Mouse (Mus musculus): ENCODE measurements around the gene Larp1b. TPM values are rescaled to one million over a fixed set of nuclear protein-coding genes. Genes with fewer than 3 reads are reported as not detected.

Gene Larp1b
- polyA plus RNA-seq, 1 experiment from 2014 or later = 3.1 TPM

DNA sequence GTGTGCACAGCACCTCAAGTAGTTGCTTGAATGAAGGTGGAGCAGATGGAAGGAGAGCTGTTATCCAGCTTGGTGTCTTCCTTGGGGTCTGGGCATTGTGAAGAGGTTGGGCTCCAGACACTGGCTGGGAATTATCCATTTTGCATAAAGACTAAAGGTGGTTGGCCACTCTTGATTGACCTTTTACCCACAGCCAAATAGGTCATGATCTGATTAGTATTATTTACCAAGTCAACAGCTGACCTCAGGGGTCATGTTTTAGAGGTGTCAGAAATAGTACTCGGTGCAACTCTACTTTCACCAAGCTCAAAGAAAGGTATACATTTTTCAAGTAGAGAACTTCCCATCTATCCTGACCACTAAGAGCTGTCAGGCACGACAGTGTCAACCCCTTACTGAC, 115.7 kb downstream of the Larp1b start:
- H3K4me3 ChIP-seq = no peak overlapping the region
- peaks cover 3% of the 10 kb centered on the region; the same call in 1 of the 2 replicates for H3K4me1 ChIP-seq
- no peak overlapping the region for H3K4me2 ChIP-seq (replicated peaks)
- 96% methylated on average over 2 of the region's 2 CpGs for WGBS
- no peaks in the 10 kb centered on the region for H3K9me3 ChIP-seq
- H3K27ac ChIP-seq (replicated peaks) = no peak overlapping the region
- peaks cover 15% of the 10 kb centered on the region; the same call in 1 of the 2 replicates for H3K36me3 ChIP-seq
- H3K9ac ChIP-seq (replicated peaks) = no peak overlapping the region
- no peaks in the 10 kb centered on the region for H3K27me3 ChIP-seq
- no peak for ATAC-seq (replicated peaks)

DNA sequence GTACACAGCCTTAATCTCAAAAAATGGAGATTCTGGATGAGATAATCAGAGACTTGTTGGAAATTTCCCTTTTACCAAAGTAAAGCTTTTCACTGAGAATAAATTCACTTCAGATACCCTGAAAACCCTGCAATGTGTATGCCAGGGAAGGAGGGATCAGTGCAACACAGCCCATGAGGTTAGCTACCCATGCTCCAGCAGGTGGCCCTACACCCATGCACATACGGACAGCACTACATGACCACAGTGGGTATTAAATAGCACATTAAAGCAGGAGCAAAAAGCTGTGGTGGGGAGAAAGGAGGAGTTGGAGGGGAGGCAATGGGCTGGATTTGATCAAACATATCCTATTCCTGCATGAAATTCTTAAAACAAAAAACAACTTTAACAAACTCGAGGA, 120.9 kb downstream of the Larp1b start:
- WGBS = 78% methylated on average over 2 of the region's 2 CpGs
- no peak overlapping the region for H3K9ac ChIP-seq (replicated peaks)
- H3K9me3 ChIP-seq = no peaks in the 10 kb centered on the region
- H3K4me3 ChIP-seq = no peak overlapping the region
- H3K27me3 ChIP-seq = no peaks in the 10 kb centered on the region
- peaks cover 12% of the 10 kb centered on the region; the same call in 1 of the 2 replicates for H3K36me3 ChIP-seq
- peaks cover 5% of the 10 kb centered on the region; the same call in 1 of the 2 replicates for H3K4me1 ChIP-seq
- ATAC-seq (replicated peaks) = no peak; the same call in 1 of the 2 replicates
- H3K4me2 ChIP-seq (replicated peaks) = no peak overlapping the region
- no peak overlapping the region for H3K27ac ChIP-seq (replicated peaks)

DNA sequence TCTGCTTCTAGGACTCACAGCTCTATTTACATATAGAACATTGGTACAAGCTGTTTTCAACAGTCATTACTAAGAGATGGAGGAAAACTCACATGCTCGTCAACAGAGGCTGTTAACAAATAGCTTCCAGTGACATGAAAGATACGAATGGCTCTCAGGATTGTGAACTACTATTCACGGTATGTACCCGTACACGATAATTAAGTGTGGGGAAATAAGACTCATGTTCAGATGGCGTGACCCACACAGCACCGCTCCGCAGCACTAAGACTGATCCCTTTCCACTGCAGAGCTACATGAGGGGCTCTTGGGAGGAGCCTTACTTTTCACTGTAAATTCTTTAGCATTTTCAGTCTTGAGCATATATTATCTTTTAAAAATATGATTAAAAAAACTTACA, 125.7 kb downstream of the Larp1b start:
- no peaks in the 10 kb centered on the region for H3K9me3 ChIP-seq
- no peak overlapping the region for H3K27ac ChIP-seq (replicated peaks)
- WGBS = 75% methylated on average over 8 of the region's 8 CpGs
- ATAC-seq (replicated peaks) = no peak
- H3K4me2 ChIP-seq (replicated peaks) = no peak overlapping the region
- no peak overlapping the region for H3K9ac ChIP-seq (replicated peaks)
- H3K4me3 ChIP-seq = no peak overlapping the region
- H3K4me1 ChIP-seq = peaks cover 8% of the 10 kb centered on the region
- H3K36me3 ChIP-seq = no peaks in the 10 kb centered on the region
- no peaks in the 10 kb centered on the region for H3K27me3 ChIP-seq

DNA sequence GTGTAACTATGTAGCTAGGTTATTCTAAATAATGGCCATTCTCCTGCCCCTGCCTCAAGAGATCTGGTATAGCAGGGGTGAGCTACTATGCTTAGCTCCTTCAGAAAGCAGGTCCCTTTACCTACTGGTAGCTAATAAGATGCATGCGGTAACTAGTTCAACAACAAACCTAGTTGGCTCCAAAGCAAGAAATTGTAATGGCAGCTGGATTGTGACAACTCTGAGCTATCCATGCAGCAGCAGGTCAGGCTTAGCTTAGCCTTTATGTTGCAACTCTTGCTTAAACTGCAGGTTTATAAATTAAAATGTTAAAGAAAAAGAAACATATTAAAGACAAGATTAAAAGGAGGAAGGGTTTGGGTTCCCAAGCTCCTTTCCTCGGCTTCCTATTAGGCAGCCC, 129.0 kb downstream of the Larp1b start:
- Histone ChIP-seq H3K4me2 (replicated peaks) (no peak overlapping the region), H3K36me3 (no peaks in the 10 kb centered on the region), H3K27ac (replicated peaks) (no peak overlapping the region), H3K27me3 (no peaks in the 10 kb centered on the region), H3K4me3 (no peak overlapping the region), H3K4me1 (peaks cover 19% of the 10 kb centered on the region), H3K9ac (replicated peaks) (no peak overlapping the region), H3K9me3 (no peaks in the 10 kb centered on the region)
- WGBS = 94% methylated on average over 2 of the region's 2 CpGs
- ATAC-seq (replicated peaks) = no peak

DNA sequence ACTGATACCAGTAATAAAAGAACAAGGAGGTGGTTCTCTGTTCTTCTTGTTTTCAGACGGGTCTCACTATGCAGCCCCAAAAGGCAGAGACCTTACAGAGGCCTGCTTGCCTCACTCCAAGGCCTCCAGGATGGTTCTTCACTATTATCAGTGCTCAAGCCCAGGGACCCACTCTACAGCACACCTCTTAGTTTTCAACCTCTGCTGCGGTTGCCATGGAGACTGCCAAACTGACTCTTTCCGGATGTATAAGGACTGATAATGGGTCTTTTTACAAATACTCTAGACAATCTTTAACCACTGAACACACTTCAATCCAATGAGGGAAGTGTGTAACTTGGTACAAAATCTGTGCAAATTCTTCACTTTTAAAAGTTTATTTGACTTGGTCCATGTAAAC, 131.1 kb downstream of the Larp1b start:
- H3K9ac ChIP-seq (replicated peaks) = no peak overlapping the region

DNA sequence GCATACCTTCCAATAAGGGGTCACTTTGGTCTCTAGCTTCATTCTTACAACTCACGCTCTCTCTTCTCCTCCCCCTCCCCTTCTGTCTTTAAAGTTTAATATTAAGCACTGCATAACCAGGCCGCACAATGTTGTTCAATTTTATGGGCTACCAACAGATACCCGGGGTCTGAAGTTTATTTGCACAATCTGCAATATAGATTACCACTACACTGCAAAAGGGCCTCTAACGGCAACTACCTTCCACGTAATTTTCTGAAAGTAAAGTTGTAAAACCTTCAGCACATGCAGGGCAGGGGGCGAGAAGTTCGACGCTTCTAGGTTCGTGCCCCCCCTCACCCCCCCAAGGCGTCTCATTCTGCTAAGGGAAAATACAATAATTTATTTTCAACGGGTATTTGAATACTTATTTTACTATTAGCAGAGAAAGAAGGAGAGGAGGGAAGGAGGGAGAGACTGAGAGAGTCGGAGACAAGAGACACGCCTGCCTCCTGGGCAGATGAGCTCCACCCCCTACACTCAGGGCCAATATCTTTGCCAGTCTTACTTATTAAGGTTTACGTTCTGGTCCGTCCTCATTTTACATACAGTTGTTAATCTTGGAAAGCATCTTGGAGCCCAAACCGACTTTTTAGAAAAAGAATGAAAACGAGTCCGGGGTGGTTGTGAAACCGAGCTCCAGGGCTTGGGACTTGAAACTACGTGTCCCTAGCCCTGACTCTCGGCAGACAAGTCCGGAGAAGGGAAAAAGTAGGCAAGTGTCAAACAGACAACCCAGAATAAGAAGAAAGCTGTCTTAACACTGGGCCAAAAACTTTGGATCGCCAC, 132.1 kb downstream of the Larp1b start:
- H3K27me3 ChIP-seq = no peaks in the 10 kb centered on the region
- H3K9ac ChIP-seq (replicated peaks) = peak overlapping the region; percentile 87
- no peaks in the 10 kb centered on the region for H3K9me3 ChIP-seq
- peak overlapping the region; percentile 62 for H3K4me2 ChIP-seq (replicated peaks)
- no peaks in the 10 kb centered on the region for H3K36me3 ChIP-seq
- peak overlapping the region; percentile 99 for H3K4me3 ChIP-seq
- ATAC-seq (replicated peaks) = no peak
- H3K27ac ChIP-seq (replicated peaks) = peak overlapping the region; percentile 95
- WGBS = 3% methylated on average over 23 of the region's 23 CpGs
- H3K4me1 ChIP-seq = peaks cover 23% of the 10 kb centered on the region

More for the DNA sequence above, 131.1 kb downstream of the Larp1b start:
- H3K36me3 ChIP-seq = no peaks in the 10 kb centered on the region
- peak overlapping the region; percentile 62 for H3K4me2 ChIP-seq (replicated peaks)
- 0 out of 2 replicates have a peak overlapping the region, but pooled peaks have one; percentile 99 for H3K4me3 ChIP-seq
- ATAC-seq (replicated peaks) = no peak
- WGBS = 40% methylated on average over 3 of the region's 3 CpGs
- no peaks in the 10 kb centered on the region for H3K9me3 ChIP-seq
- no peak overlapping the region for H3K27ac ChIP-seq (replicated peaks)
- no peaks in the 10 kb centered on the region for H3K27me3 ChIP-seq
- H3K4me1 ChIP-seq = peaks cover 23% of the 10 kb centered on the region

DNA sequence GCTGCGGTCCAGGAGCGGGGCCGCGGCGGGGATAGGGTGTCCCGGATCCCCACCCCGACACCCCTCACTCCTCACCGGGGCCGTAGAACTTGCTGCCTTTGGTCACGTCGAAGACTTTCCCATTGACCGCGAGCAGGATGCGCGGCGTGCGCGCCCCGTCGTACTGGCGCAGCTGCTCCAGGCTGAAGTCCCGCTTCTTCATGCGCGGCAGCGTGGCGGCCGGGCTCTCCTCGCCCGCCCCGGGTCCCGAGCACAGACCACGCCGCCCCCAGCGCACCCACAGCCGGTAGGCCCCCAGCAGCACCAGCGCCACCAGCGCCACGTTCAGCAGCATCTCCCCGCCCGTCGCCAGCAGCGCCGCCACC, 132.9 kb downstream of the Larp1b start:
- Histone ChIP-seq H3K4me2 (replicated peaks) (peak overlapping the region; percentile 62), H3K4me1 (peaks cover 23% of the 10 kb centered on the region), H3K9me3 (no peaks in the 10 kb centered on the region), H3K4me3 (peak overlapping the region; percentile 99), H3K36me3 (no peaks in the 10 kb centered on the region), H3K27ac (replicated peaks) (peak overlapping the region; percentile 95), H3K27me3 (no peaks in the 10 kb centered on the region), H3K9ac (replicated peaks) (peak overlapping the region; percentile 87)
- WGBS = under 1% methylated on average over 43 of the region's 43 CpGs
- peak; percentile 74 for ATAC-seq (replicated peaks)

DNA sequence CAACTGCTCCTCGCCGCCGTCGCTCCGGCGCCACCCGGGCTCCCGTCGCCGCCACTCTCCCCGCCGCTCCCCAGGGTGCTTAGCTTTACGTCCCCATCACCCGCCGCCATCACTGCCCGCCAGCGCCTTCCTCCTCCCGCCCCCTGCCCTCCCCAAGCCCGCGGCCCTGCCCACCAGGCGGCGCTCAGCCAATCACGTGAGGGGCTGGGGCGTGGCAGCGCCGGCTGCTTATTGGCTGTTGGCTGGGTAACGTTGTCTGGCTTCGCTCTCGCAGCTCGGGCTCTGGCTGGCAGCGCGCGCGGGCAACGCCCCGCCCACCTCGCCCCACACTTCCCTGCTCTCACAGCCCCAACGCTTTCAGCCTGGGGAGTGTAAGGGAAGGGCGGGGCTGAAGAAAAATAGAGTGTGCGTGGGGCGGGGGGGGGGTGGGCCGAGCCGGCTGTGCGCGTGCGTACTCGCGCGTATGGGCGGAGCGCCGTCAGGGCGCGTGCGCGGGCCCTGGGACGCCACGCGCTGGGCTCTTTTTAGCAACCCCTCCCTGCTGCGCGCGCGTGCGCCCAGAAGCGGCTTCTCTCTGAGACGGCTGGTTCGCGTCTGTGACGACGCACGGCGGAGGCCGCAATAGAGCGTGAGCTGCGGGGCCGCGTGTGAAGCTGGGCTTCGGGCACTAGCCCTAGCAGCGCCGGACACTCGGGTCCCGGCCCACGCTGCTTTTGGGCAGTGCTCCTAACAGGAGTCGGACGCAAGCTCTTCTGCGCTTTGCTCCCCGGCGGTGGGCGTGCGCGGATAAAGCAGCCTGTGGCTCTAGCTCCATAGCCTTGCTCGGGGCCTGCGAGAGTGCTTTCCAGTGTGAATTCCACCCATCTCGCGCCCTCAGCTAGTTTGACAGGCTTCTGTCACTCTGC, 133.5 kb downstream of the Larp1b start, which contains the start of gene Pgrmc2:
Gene Pgrmc2, minus strand, starts transcription at position 162 of the 905 bp plus-strand sequence.
- under 1% methylated on average over 95 of the region's 95 CpGs for WGBS
- peaks cover 23% of the 10 kb centered on the region for H3K4me1 ChIP-seq
- peak; percentile 98 for ATAC-seq (replicated peaks)

DNA sequence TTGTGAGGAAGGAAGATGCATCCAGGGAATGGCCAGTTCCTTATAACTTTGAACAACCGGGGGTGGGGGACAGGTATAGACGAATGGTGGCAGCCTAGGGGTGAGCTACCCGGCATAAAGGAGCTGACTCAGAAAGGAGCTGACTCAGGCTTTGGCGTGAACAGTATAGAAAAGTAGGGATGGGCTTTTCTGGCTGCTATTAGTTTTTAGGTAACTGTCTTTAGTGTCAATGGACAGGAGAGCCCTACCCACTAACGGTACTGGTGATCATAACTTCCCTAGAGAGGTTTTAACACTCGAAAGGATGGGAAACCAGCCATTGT, 134.1 kb downstream of the Larp1b start:
- Histone ChIP-seq H3K36me3 (no peaks in the 10 kb centered on the region), H3K27ac (replicated peaks) (peak overlapping the region; percentile 95), H3K9ac (replicated peaks) (peak overlapping the region; percentile 73), H3K9me3 (no peaks in the 10 kb centered on the region), H3K4me3 (peak overlapping the region; percentile 99), H3K27me3 (no peaks in the 10 kb centered on the region), H3K4me1 (peaks cover 23% of the 10 kb centered on the region), H3K4me2 (replicated peaks) (peak overlapping the region; percentile 69)
- ATAC-seq (replicated peaks) = peak; percentile 28
- WGBS = 2% methylated on average over 6 of the region's 6 CpGs

More for the DNA sequence above, 133.5 kb downstream of the Larp1b start, which contains the start of gene Pgrmc2:
- Histone ChIP-seq H3K36me3 (no peaks in the 10 kb centered on the region), H3K4me2 (replicated peaks) (peak within 1 kb of the TSS; percentile 69), H3K9ac (replicated peaks) (peak within 1 kb of the TSS; percentile 87), H3K9me3 (no peaks in the 10 kb centered on the region), H3K27ac (replicated peaks) (peak within 1 kb of the TSS; percentile 95), H3K4me3 (peak within 1 kb of the TSS; percentile 99), H3K27me3 (no peaks in the 10 kb centered on the region)

DNA sequence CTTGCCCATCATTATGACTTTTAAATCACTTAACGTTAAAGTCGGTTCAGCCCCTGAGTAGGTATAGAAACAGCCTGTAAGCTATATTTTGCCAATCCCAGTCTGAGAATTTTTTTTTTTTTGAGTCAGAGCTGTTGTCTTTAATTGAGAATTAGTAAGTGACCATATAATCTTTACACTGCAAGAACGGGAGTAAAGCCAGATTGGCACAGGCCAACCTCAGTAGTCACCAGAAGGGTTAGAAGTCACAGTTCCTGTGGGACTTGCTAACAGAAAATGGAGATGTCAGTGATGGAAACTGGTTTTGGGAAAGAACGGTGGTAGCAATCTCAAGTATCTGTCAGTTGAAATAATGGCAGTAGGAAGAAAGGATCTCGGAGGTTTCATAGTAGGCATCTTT, 134.8 kb downstream of the Larp1b start:
- ATAC-seq (replicated peaks) = no peak
- Histone ChIP-seq H3K9me3 (no peaks in the 10 kb centered on the region), H3K9ac (replicated peaks) (no peak overlapping the region), H3K27ac (replicated peaks) (no peak overlapping the region), H3K36me3 (no peaks in the 10 kb centered on the region), H3K4me1 (peaks cover 23% of the 10 kb centered on the region), H3K27me3 (no peaks in the 10 kb centered on the region), H3K4me2 (replicated peaks) (peak overlapping the region; percentile 69), H3K4me3 (peak overlapping the region; percentile 99; the same call in 1 of the 2 replicates)
- WGBS = 89% methylated on average over 5 of the region's 5 CpGs

DNA sequence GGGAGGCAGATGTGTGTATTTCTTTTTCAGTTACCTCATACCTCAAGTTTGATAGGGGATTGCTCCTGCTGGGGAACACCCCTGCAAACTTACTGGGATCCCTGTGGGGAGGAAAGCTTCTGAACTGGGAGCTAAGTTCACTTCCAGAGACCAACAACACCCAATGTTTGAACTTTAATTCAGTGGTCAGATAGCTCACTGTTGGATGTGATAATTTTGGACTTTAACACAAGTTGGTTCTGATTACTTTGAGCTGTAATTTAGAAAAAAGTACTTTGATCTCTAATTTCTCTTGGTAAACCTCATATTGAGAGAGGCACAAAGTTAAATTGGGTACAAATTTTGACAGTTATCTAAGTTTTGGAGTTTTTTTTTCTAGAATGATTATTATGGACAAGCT, 137.4 kb downstream of the Larp1b start:
- no peak overlapping the region for H3K9ac ChIP-seq (replicated peaks)
- no peak for ATAC-seq (replicated peaks)
- no peaks in the 10 kb centered on the region for H3K9me3 ChIP-seq
- no peak overlapping the region for H3K4me2 ChIP-seq (replicated peaks)
- no peaks in the 10 kb centered on the region for H3K36me3 ChIP-seq
- 0 out of 2 replicates have a peak, but pooled peaks cover 4% of the 10 kb centered on the region for H3K4me1 ChIP-seq
- no peaks in the 10 kb centered on the region for H3K27me3 ChIP-seq
- H3K27ac ChIP-seq (replicated peaks) = no peak overlapping the region
- no peak overlapping the region for H3K4me3 ChIP-seq
